Mouse (Mus musculus): Measurements from ENCODE around the gene Hint2. TPM values are rescaled to one million over a fixed set of nuclear protein-coding genes. Genes with fewer than 3 reads are reported as not detected.

Gene Hint2
- polyA plus RNA-seq, 1 experiment from 2014 or later: 84.0 TPM

- ATAC-seq (ENCODE audit: insufficient read depth) (no peak), DNase-seq (no peak)
- Histone ChIP-seq H3K4me1 (ENCODE audit: insufficient read depth) (no peaks in the 10 kb centered on the region), H3K9ac (no peak overlapping the region), H3K36me3 (ENCODE audit: insufficient read depth) (no peaks in the 10 kb centered on the region), H3K4me2 (no peak overlapping the region), H3K9me3 (ENCODE audit: low read depth, low read length) (no peaks in the 10 kb centered on the region), H3K27me3 (ENCODE audit: insufficient read depth, low read length) (no peaks in the 10 kb centered on the region), H3K27ac (ENCODE audit: low read depth) (no peak overlapping the region), H3K4me3 (ENCODE audit: low read depth, low read length) (no peak overlapping the region)
- TF ChIP-seq CTCF (IDR thresholded peaks at IDR 0.05; ENCODE audit: low read depth): no peak
- 69% methylated on average over 1 of the region's 1 CpGs for WGBS
Measured at GRCm38 (mm10) chr4:43694439-43695248, 38.4 kb upstream of the Hint2 start.

- H3K27me3 ChIP-seq (ENCODE audit: insufficient read depth, low read length): no peaks in the 10 kb centered on the region
- H3K4me1 ChIP-seq (ENCODE audit: insufficient read depth): no peaks in the 10 kb centered on the region
- no peak overlapping the region for H3K27ac ChIP-seq (ENCODE audit: low read depth)
- no peak for TF ChIP-seq CTCF (IDR thresholded peaks at IDR 0.05; ENCODE audit: low read depth)
- H3K9me3 ChIP-seq (ENCODE audit: low read depth, low read length): no peaks in the 10 kb centered on the region
- DNase-seq (no peak), ATAC-seq (ENCODE audit: insufficient read depth) (0 out of 2 replicates have a peak, but pooled peaks have one; percentile 28)
- no peak overlapping the region for H3K4me2 ChIP-seq
- H3K9ac ChIP-seq: no peak overlapping the region
- WGBS: 56% methylated on average over 5 of the region's 5 CpGs
- no peak overlapping the region for H3K4me3 ChIP-seq (ENCODE audit: low read depth, low read length)
- no peaks in the 10 kb centered on the region for H3K36me3 ChIP-seq (ENCODE audit: insufficient read depth)
Measured at GRCm38 (mm10) chr4:43693806-43694241, 37.6 kb upstream of the Hint2 start.

GRCm38 (mm10) chr4:43691026-43691425 lies 34.8 kb upstream of the Hint2 start:
- no peak for ATAC-seq (ENCODE audit: insufficient read depth)
- no peak overlapping the region for H3K4me2 ChIP-seq
- H3K9ac ChIP-seq: no peak overlapping the region
- H3K27me3 ChIP-seq (ENCODE audit: insufficient read depth, low read length): no peaks in the 10 kb centered on the region
- no peak for TF ChIP-seq CTCF (IDR thresholded peaks at IDR 0.05; ENCODE audit: low read depth)
- WGBS: 74% methylated on average over 5 of the region's 5 CpGs
- 0 out of 2 replicates have a peak, but pooled peaks cover 3% of the 10 kb centered on the region for H3K36me3 ChIP-seq (ENCODE audit: insufficient read depth)
- no peak overlapping the region for H3K27ac ChIP-seq (ENCODE audit: low read depth)
- H3K9me3 ChIP-seq (ENCODE audit: low read depth, low read length): no peaks in the 10 kb centered on the region
- H3K4me3 ChIP-seq (ENCODE audit: low read depth, low read length): no peak overlapping the region
- DNase-seq: no peak
- H3K4me1 ChIP-seq (ENCODE audit: insufficient read depth): no peaks in the 10 kb centered on the region

GRCm38 (mm10) chr4:43690021-43690420 lies 33.8 kb upstream of the Hint2 start:
- Histone ChIP-seq H3K9me3 (ENCODE audit: low read depth, low read length) (no peaks in the 10 kb centered on the region), H3K27ac (ENCODE audit: low read depth) (no peak overlapping the region), H3K27me3 (ENCODE audit: insufficient read depth, low read length) (no peaks in the 10 kb centered on the region), H3K4me2 (no peak overlapping the region), H3K4me3 (ENCODE audit: low read depth, low read length) (no peak overlapping the region), H3K9ac (no peak overlapping the region), H3K36me3 (ENCODE audit: insufficient read depth) (0 out of 2 replicates have a peak, but pooled peaks cover 12% of the 10 kb centered on the region), H3K4me1 (ENCODE audit: insufficient read depth) (no peaks in the 10 kb centered on the region)
- ATAC-seq (ENCODE audit: insufficient read depth) (no peak), DNase-seq (no peak)
- TF ChIP-seq CTCF (IDR thresholded peaks at IDR 0.05; ENCODE audit: low read depth): no peak
- 91% methylated on average over 17 of the region's 17 CpGs for WGBS

- no peak overlapping the region for H3K4me3 ChIP-seq (ENCODE audit: low read depth, low read length)
- no peak overlapping the region for H3K27ac ChIP-seq (ENCODE audit: low read depth)
- H3K27me3 ChIP-seq (ENCODE audit: insufficient read depth, low read length): no peaks in the 10 kb centered on the region
- no peak overlapping the region for H3K9ac ChIP-seq
- DNase-seq (no peak), ATAC-seq (ENCODE audit: insufficient read depth) (no peak)
- H3K4me1 ChIP-seq (ENCODE audit: insufficient read depth): no peaks in the 10 kb centered on the region
- H3K4me2 ChIP-seq: no peak overlapping the region
- H3K36me3 ChIP-seq (ENCODE audit: insufficient read depth): peaks cover 16% of the 10 kb centered on the region; the same call in 1 of the 2 replicates
- no peaks in the 10 kb centered on the region for H3K9me3 ChIP-seq (ENCODE audit: low read depth, low read length)
- 81% methylated on average over 7 of the region's 7 CpGs for WGBS
- TF ChIP-seq CTCF (IDR thresholded peaks at IDR 0.05; ENCODE audit: low read depth): no peak
Measured at GRCm38 (mm10) chr4:43679416-43680043, 23.3 kb upstream of the Hint2 start.

GRCm38 (mm10) chr4:43678541-43678940 lies 22.3 kb upstream of the Hint2 start:
- Histone ChIP-seq H3K4me2 (no peak overlapping the region), H3K9ac (no peak overlapping the region), H3K27ac (ENCODE audit: low read depth) (no peak overlapping the region), H3K36me3 (ENCODE audit: insufficient read depth) (peaks cover 22% of the 10 kb centered on the region; the same call in 1 of the 2 replicates), H3K4me3 (ENCODE audit: low read depth, low read length) (no peak overlapping the region), H3K27me3 (ENCODE audit: insufficient read depth, low read length) (no peaks in the 10 kb centered on the region), H3K9me3 (ENCODE audit: low read depth, low read length) (no peaks in the 10 kb centered on the region), H3K4me1 (ENCODE audit: insufficient read depth) (no peaks in the 10 kb centered on the region)
- 88% methylated on average over 6 of the region's 6 CpGs for WGBS
- ATAC-seq (ENCODE audit: insufficient read depth) (no peak), DNase-seq (no peak)
- TF ChIP-seq CTCF (IDR thresholded peaks at IDR 0.05; ENCODE audit: low read depth): no peak

GRCm38 (mm10) chr4:43675608-43676007 lies 19.3 kb upstream of the Hint2 start:
- Histone ChIP-seq H3K27me3 (ENCODE audit: insufficient read depth, low read length) (no peaks in the 10 kb centered on the region), H3K9me3 (ENCODE audit: low read depth, low read length) (no peaks in the 10 kb centered on the region), H3K4me1 (ENCODE audit: insufficient read depth) (no peaks in the 10 kb centered on the region), H3K4me3 (ENCODE audit: low read depth, low read length) (no peak overlapping the region), H3K4me2 (no peak overlapping the region), H3K36me3 (ENCODE audit: insufficient read depth) (peaks cover 8% of the 10 kb centered on the region; the same call in 1 of the 2 replicates), H3K9ac (no peak overlapping the region), H3K27ac (ENCODE audit: low read depth) (no peak overlapping the region)
- no peak for TF ChIP-seq CTCF (IDR thresholded peaks at IDR 0.05; ENCODE audit: low read depth)
- no peak for DNase-seq
- 76% methylated on average over 4 of the region's 4 CpGs for WGBS
- ATAC-seq (ENCODE audit: insufficient read depth): no peak
